Mouse (Mus musculus) heart, postnatal 0 days (tissue): ENCODE measurements around the gene Palm. TPM values are rescaled to one million over a fixed set of nuclear protein-coding genes. Genes with fewer than 3 reads are reported as not detected.
A peak's percentile ranks its signal among the peaks of the same experiment; 100 is the strongest.

Experiments used
- ATAC-seq: fragments of 200-750 bp; cut with Nextera tagmentation; 2 replicates; pipeline ENCODE4 v1.8.0; 2017; ENCODE audit warnings: low read depth, moderate number of reproducible peaks, moderate library complexity; ENCODE audit not compliant: insufficient read depth
- DNase-seq: peaks from one replicate; pipeline ENCODE4 v3.0.0-alpha.2; 2016; ENCODE audit warnings: low spot score
- H3K27ac ChIP-seq: fragments of 300-500 bp; sonication (generic); 2 replicates; pipeline ENCODE4 v1.5.1; 2014; ENCODE audit warnings: low read depth, mild to moderate bottlenecking
- H3K27me3 ChIP-seq: fragments of 300-500 bp; sonication (generic); 2 replicates; pipeline ENCODE4 v1.6.1; 2014; ENCODE audit warnings: low read length, mixed read lengths; ENCODE audit not compliant: control insufficient read depth, insufficient read depth
- H3K36me3 ChIP-seq: fragments of 300-500 bp; sonication (generic); replicated peaks from 2 replicates; pipeline ENCODE4 v1.6.1; 2014; ENCODE audit warnings: low read length, mixed read lengths; ENCODE audit not compliant: control insufficient read depth, insufficient read depth
- H3K4me1 ChIP-seq: fragments of 300-500 bp; sonication (generic); 2 replicates; pipeline ENCODE4 v1.6.1; 2014; ENCODE audit warnings: antibody characterized with exemption; ENCODE audit not compliant: control insufficient read depth, insufficient read depth
- H3K4me2 ChIP-seq: fragments of 300-500 bp; sonication (generic); 2 replicates; pipeline ENCODE4 v1.6.1; 2014; ENCODE audit warnings: low read depth, mild to moderate bottlenecking, low read length, moderate library complexity
- H3K4me3 ChIP-seq: fragments of 300-500 bp; sonication (generic); 2 replicates; pipeline ENCODE4 v1.5.1; 2014; ENCODE audit warnings: low read depth, low read length
- H3K9ac ChIP-seq: fragments of 300-500 bp; sonication (generic); replicated peaks from 2 replicates; pipeline ENCODE4 v1.6.1; 2014; ENCODE audit warnings: low read depth, low read length, mixed read lengths
- H3K9me3 ChIP-seq: fragments of 300-500 bp; sonication (generic); replicated peaks from 2 replicates; pipeline ENCODE4 v1.6.1; 2016; ENCODE audit warnings: low read length; ENCODE audit not compliant: control insufficient read depth
- CTCF ChIP-seq: IDR thresholded peaks from 2 replicates; pipeline ENCODE4 v1.5.1; 2016; ENCODE audit warnings: antibody characterized with exemption, control low read depth, low read depth
- EP300 ChIP-seq: IDR thresholded peaks from 2 replicates; pipeline ENCODE4 v1.6.1; 2016; ENCODE audit warnings: antibody characterized with exemption, low read depth
- WGBS: fragments of 180-500 bp; shearing (Covaris S2); extraction: QIAGEN DNeasy Blood & Tissue Kit; methylation state at CpG from one replicate; pipeline ENCODE4 v1.1.7; 2014; 5-methylcytosine and 5-hydroxymethylcytosine counted together
- polyA plus RNA-seq: library from polyadenylated mRNA; unstranded; fragments of >200 nt; fragmentation: Nextera tagmentation; extraction: Ambion mirVana; gene quantifications from 2 replicates; pipeline ENCODE4 v1.2.1, GENCODE M21; 2015
- total RNA-seq: library from RNA; depleted of rRNA; stranded (reverse); fragments of >200 nt; gene quantifications from 2 replicates; pipeline ENCODE4 v1.2.3, GENCODE M21; 2014; ENCODE audit warnings: low replicate concordance

The Palm gene
- total and polyA plus RNA-seq, 2 experiments from 2014 or later: 44.0 to 52.3 TPM

- Histone ChIP-seq H3K9ac (peak overlapping the region; percentile 81), H3K36me3 (no peaks in the 10 kb centered on the region), H3K4me2 (peak overlapping the region; percentile 93), H3K27me3 (no peaks in the 10 kb centered on the region), H3K4me1 (peaks cover 8% of the 10 kb centered on the region), H3K4me3 (peak overlapping the region; percentile 85), H3K9me3 (no peaks in the 10 kb centered on the region), H3K27ac (peak overlapping the region; percentile 83)
- TF ChIP-seq EP300: no peak
- no peak for TF ChIP-seq CTCF
- DNase-seq (no peak), ATAC-seq (peak; percentile 15; the same call in 1 of the 2 replicates)
- WGBS: 6% methylated on average over 37 of the region's 38 CpGs
Measured at GRCm38 (mm10) chr10:79793738-79794490, 542 bp downstream of the Palm start.

- 18% methylated on average over 10 of the region's 10 CpGs for WGBS
- Histone ChIP-seq H3K9ac (peak overlapping the region; percentile 81), H3K4me2 (peak overlapping the region; percentile 93), H3K36me3 (no peaks in the 10 kb centered on the region), H3K27me3 (no peaks in the 10 kb centered on the region), H3K4me1 (peaks cover 8% of the 10 kb centered on the region), H3K4me3 (peak overlapping the region; percentile 85), H3K27ac (peak overlapping the region; percentile 83), H3K9me3 (no peaks in the 10 kb centered on the region)
- TF ChIP-seq EP300 (peak; percentile 63), CTCF (no peak)
- ATAC-seq (peak; percentile 75), DNase-seq (no peak)
Measured at GRCm38 (mm10) chr10:79794491-79794931, 1.1 kb downstream of the Palm start.

GRCm38 (mm10) chr10:79795905-79796304 is 2.5 kb downstream of the Palm start:
- 91% methylated on average over 3 of the region's 3 CpGs for WGBS

GRCm38 (mm10) chr10:79797326-79797725 is 4.0 kb downstream of the Palm start:
- no peak for ATAC-seq
- WGBS: 32% methylated on average over 15 of the region's 15 CpGs
- H3K4me2 ChIP-seq: 0 out of 2 replicates have a peak overlapping the region, but pooled peaks have one; percentile 30

More at GRCm38 (mm10) chr10:79795905-79796304, 2.5 kb downstream of the Palm start:
- TF ChIP-seq EP300 (no peak), CTCF (no peak)
- H3K4me3 ChIP-seq: no peak overlapping the region
- no peaks in the 10 kb centered on the region for H3K36me3 ChIP-seq
- H3K4me2 ChIP-seq: no peak overlapping the region
- H3K27me3 ChIP-seq: no peaks in the 10 kb centered on the region
- no peak overlapping the region for H3K9ac ChIP-seq
- DNase-seq (no peak), ATAC-seq (no peak)
- peaks cover 8% of the 10 kb centered on the region for H3K4me1 ChIP-seq
- no peak overlapping the region for H3K27ac ChIP-seq
- H3K9me3 ChIP-seq: no peaks in the 10 kb centered on the region

GRCm38 (mm10) chr10:79798289-79798928 is 5.0 kb downstream of the Palm start:
- H3K4me3 ChIP-seq: no peak overlapping the region
- WGBS: 85% methylated on average over 12 of the region's 12 CpGs
- ATAC-seq (no peak), DNase-seq (no peak)
- no peaks in the 10 kb centered on the region for H3K36me3 ChIP-seq
- no peaks in the 10 kb centered on the region for H3K9me3 ChIP-seq
- H3K4me1 ChIP-seq: peaks cover 22% of the 10 kb centered on the region
- no peak overlapping the region for H3K9ac ChIP-seq
- no peak overlapping the region for H3K4me2 ChIP-seq
- H3K27ac ChIP-seq: no peak overlapping the region
- no peaks in the 10 kb centered on the region for H3K27me3 ChIP-seq
- no peak for TF ChIP-seq EP300

More at GRCm38 (mm10) chr10:79797326-79797725, 4.0 kb downstream of the Palm start:
- Histone ChIP-seq H3K4me1 (peaks cover 16% of the 10 kb centered on the region), H3K36me3 (no peaks in the 10 kb centered on the region), H3K4me3 (no peak overlapping the region), H3K9ac (no peak overlapping the region), H3K27ac (no peak overlapping the region), H3K9me3 (no peaks in the 10 kb centered on the region), H3K27me3 (no peaks in the 10 kb centered on the region)
- no peak for DNase-seq
- TF ChIP-seq CTCF (no peak), EP300 (no peak)
